Mouse (Mus musculus) CH12.LX (cell line): Measurements from ENCODE around the gene Elavl2.

Experiments used
- CTCF ChIP-seq, 2 experiments: IDR thresholded peaks in 1 of 2; conservative IDR thresholded peaks in 1 of 2; 2 replicates each; pipeline ENCODE4 v1.5.1; 2011 to 2012; ENCODE audit warnings: low read depth in 2 of 2, low read length in 2 of 2, improper control_type of control experiment in 1 of 2, inconsistent platforms in 1 of 2, mild to moderate bottlenecking in 1 of 2, moderate library complexity in 1 of 2
- MXI1 ChIP-seq: IDR thresholded peaks from 2 replicates; pipeline ENCODE4 v1.6.1; 2011; ENCODE audit warnings: mild to moderate bottlenecking, low read depth, low read length, improper control_type of control experiment
- ZMIZ1 ChIP-seq: IDR thresholded peaks from 2 replicates; pipeline ENCODE4 v1.6.1; 2012; ENCODE audit warnings: low read depth, mild to moderate bottlenecking, inconsistent platforms, low read length, improper control_type of control experiment

GRCm38 (mm10) chr4:91233599-91233998 lies 167.0 kb downstream of the Elavl2 start:
- no peak for TF ChIP-seq CTCF (conservative IDR thresholded peaks at IDR 0.05 in 1 of 2, IDR thresholded peaks at IDR 0.05 in 1 of 2; ENCODE audit: low read depth in 2 of 2, low read length in 2 of 2)
- no peak for TF ChIP-seq ZMIZ1
- TF ChIP-seq MXI1 = no peak
